24 mouse cellular contexts compared by ENCODE assay signal in the genomic region with DNA sequence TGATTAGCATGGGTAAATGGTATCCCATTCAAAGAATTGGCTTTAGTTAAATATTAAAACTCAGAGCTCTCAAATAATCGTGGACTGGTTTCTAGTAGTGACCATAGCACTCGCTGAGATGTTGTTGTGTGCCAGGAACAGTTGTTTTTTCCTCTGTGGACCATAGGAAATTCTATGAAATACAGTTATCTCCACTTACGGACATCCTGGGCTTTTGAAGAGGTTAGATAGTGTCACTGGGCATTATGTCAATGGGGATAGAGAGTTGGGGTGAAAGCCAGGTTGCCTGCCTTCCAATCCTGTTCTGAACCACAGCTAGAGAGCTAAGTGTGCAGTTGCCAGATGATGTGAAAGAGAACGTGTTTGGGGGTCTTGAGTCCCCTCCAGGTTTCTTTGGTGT. TPM values are rescaled to one million over a fixed set of nuclear protein-coding genes. Genes with fewer than 3 reads are reported as not detected.
A peak's percentile ranks its signal among the peaks of the same experiment; 100 is the strongest.
DNase-seq lines count a peak whose midpoint lies in the region; TF ChIP-seq lines count a peak whose summit lies in the region.
"Had no signal": no experiment of that assay in that cellular context is flagged by ENCODE, and none has a peak within 500 bp of the region (broad histone marks: within the 10 kb centered on the region; RNA-seq: fewer than 3 reads in every experiment).

No protein-coding gene starts in this region.

- TF ChIP-seq POLR2A in kidney, adult 2 months (IDR thresholded peaks at IDR 0.05; ENCODE audit: low read depth, low read length): no peak
- TF ChIP-seq POLR2A in bone marrow macrophage, adult 2 months (IDR thresholded peaks at IDR 0.05; ENCODE audit: borderline replicate concordance, low read depth, low read length): no peak

- no peak for DNase-seq in kidney, adult 2 months
- DNase-seq in kidney, adult 11 months: no peak
- DNase-seq in layer of hippocampus, postnatal 36 days: no peak
- DNase-seq: adrenal gland, adult 2 months; adrenal gland, postnatal 25 days; cerebellum, adult 11-12 months; cerebellum, adult 2 months; cerebellum, adult 9-10 months; cerebellum, postnatal 10 days; cerebellum, postnatal 25 days; forebrain, postnatal 0 days had no signal

- peaks cover 4% of the 10 kb centered on the region; the same call in 1 of the 2 replicates for H3K36me3 ChIP-seq in kidney, adult 2 months (ENCODE audit: control insufficient read depth, insufficient read depth, low read length)
- H3K36me3 ChIP-seq in macrophage (ENCODE audit: inconsistent target): peaks cover 28% of the 10 kb centered on the region

- no peaks in the 10 kb centered on the region for H3K27me3 ChIP-seq in kidney, adult 2 months (replicated peaks; ENCODE audit: control insufficient read depth, insufficient read depth, low read length)
- H3K27me3 ChIP-seq: embryonic facial prominence, embryonic 12.5 days; forebrain, embryonic 13.5 days; forebrain, embryonic 15.5 days had no signal

- WGBS in kidney, adult 2 months: 60% methylated on average over 4 of the region's 4 CpGs
- WGBS in macrophage (ENCODE audit: missing documents): 91% methylated on average over 4 of the region's 4 CpGs

- no peak overlapping the region for H3K4me3 ChIP-seq in kidney, adult 2 months (ENCODE audit: insufficient read depth, low read depth, low read length)
- no peak overlapping the region for H3K4me3 ChIP-seq in bone marrow macrophage, adult 2 months (ENCODE audit: insufficient read depth, low read length)
- no peak overlapping the region for H3K4me3 ChIP-seq in macrophage (ENCODE audit: inconsistent target)
- H3K4me3 ChIP-seq: embryonic facial prominence, embryonic 10.5 days; embryonic facial prominence, embryonic 12.5 days; forebrain, embryonic 13.5 days; forebrain, embryonic 15.5 days had no signal

- peaks cover 58% of the 10 kb centered on the region for H3K79me2 ChIP-seq in macrophage (ENCODE audit: inconsistent target)

- no peak for TF ChIP-seq CTCF in kidney, adult 2 months (conservative IDR thresholded peaks at IDR 0.05; ENCODE audit: insufficient read depth, insufficient read length, low read depth, low read length)
- no peak for TF ChIP-seq CTCF in bone marrow macrophage, adult 2 months (IDR thresholded peaks at IDR 0.05; ENCODE audit: low read depth, low read length)

- H3K4me1 ChIP-seq in kidney, adult 2 months (ENCODE audit: control insufficient read depth, insufficient read depth, low read length): peaks cover 20% of the 10 kb centered on the region
- peaks cover 54% of the 10 kb centered on the region for H3K4me1 ChIP-seq in bone marrow macrophage, adult 2 months (ENCODE audit: control insufficient read depth, insufficient read depth, low read length)

- H3K27ac ChIP-seq in kidney, adult 2 months (ENCODE audit: insufficient read depth, low read depth, low read length): peak overlapping the region; percentile 34; the same call in 1 of the 2 replicates
- H3K27ac ChIP-seq in bone marrow macrophage, adult 2 months (ENCODE audit: insufficient read depth, low read depth, low read length): peak overlapping the region; percentile 90
- peak overlapping the region; percentile 97 for H3K27ac ChIP-seq in macrophage
- H3K27ac ChIP-seq: embryonic facial prominence, embryonic 10.5 days; embryonic facial prominence, embryonic 12.5 days; forebrain, embryonic 13.5 days; forebrain, embryonic 15.5 days had no signal

RNA-seq across cellular contexts. Expression of a gene that starts 3.8 kb away (rescaled TPM):
- polyA plus RNA-seq in kidney, adult 2 months (2012; rRNA removed): 392 and 429 TPM in 2 replicates
- 407 and 510 TPM in 2 replicates for polyA plus RNA-seq in bone marrow macrophage, adult 2 months (2012; ENCODE audit: insufficient read depth, insufficient read length, missing spikeins)
- 100 to 1,000 TPM; 142 to 427 (median 315) TPM for total RNA-seq in macrophage (2018; cell fraction: chromatin; rRNA removed)
- 100 to 1,000 TPM; 272 to 465 (median 394) TPM for total RNA-seq in macrophage (2018; cell fraction: cytosol; rRNA removed)
- total RNA-seq in macrophage (2018; cell fraction: nucleus; rRNA removed): 100 to 1,000 TPM; 328 to 628 (median 506) TPM
- polyA plus RNA-seq in macrophage (2018): 374 to 580 TPM (median 389 TPM) in 3 replicates
- 1 to 10 TPM; 1.3 to 2.7 TPM for total RNA-seq in layer of hippocampus, postnatal 36 days (2021)

RNA-seq across cellular contexts. Expression of a gene that starts 13.3 kb away (rescaled TPM):
- not detected in 2 replicates for polyA plus RNA-seq in kidney, adult 2 months (2012; rRNA removed)
- not detected in 2 replicates for polyA plus RNA-seq in bone marrow macrophage, adult 2 months (2012; ENCODE audit: insufficient read depth, insufficient read length, missing spikeins)
- total RNA-seq in macrophage (2018; cell fraction: chromatin; rRNA removed): not detected
- total RNA-seq in macrophage (2018; cell fraction: cytosol; rRNA removed): not detected
- total RNA-seq in macrophage (2018; cell fraction: nucleus; rRNA removed): not detected
- polyA plus RNA-seq in macrophage (2018): not detected in 3 replicates
- not detected for total RNA-seq in layer of hippocampus, postnatal 36 days (2021)
- total RNA-seq: adrenal gland, adult 2 months; adrenal gland, postnatal 10 days; adrenal gland, postnatal 25 days; adrenal gland, postnatal 4 days; ES-E14; forebrain, postnatal 0 days; MEL had no signal
- polyA plus RNA-seq: adrenal gland, adult 2 months; C2C12; cerebellum, adult 2 months; cortical plate, adult 2 months; embryonic facial prominence, embryonic 10.5 days; embryonic facial prominence, embryonic 12.5 days; embryonic facial prominence, embryonic 14.5 days; forebrain, embryonic 13.5 days; forebrain, embryonic 15.5 days; forebrain, postnatal 0 days had no signal

RNA-seq across cellular contexts. Expression of a gene that starts 33.9 kb away (rescaled TPM):
- 107 and 134 TPM in 2 replicates for polyA plus RNA-seq in kidney, adult 2 months (2012; rRNA removed)
- 179 and 198 TPM in 2 replicates for polyA plus RNA-seq in bone marrow macrophage, adult 2 months (2012; ENCODE audit: insufficient read depth, insufficient read length, missing spikeins)
- total RNA-seq in macrophage (2018; cell fraction: chromatin; rRNA removed): 100 to 1,000 TPM in 17 of 26 experiments, 10 to 100 TPM in 9; 39.7 to 427 (median 139) TPM
- total RNA-seq in macrophage (2018; cell fraction: cytosol; rRNA removed): 100 to 1,000 TPM in 8 of 26 experiments, 10 to 100 TPM in 18; 37.9 to 118 (median 70.6) TPM
- 100 to 1,000 TPM in 12 of 26 experiments, 10 to 100 TPM in 14; 45.0 to 242 (median 85.3) TPM for total RNA-seq in macrophage (2018; cell fraction: nucleus; rRNA removed)
- 57.2 to 95.2 TPM (median 88.0 TPM) in 3 replicates for polyA plus RNA-seq in macrophage (2018)
- total RNA-seq in layer of hippocampus, postnatal 36 days (2021): 100 to 1,000 TPM; 142 to 194 TPM

RNA-seq across cellular contexts. Expression of a gene that starts 34.0 kb away (rescaled TPM):
- 0.12 and 0.16 TPM in 2 replicates for polyA plus RNA-seq in kidney, adult 2 months (2012; rRNA removed)
- polyA plus RNA-seq in bone marrow macrophage, adult 2 months (2012; ENCODE audit: insufficient read depth, insufficient read length, missing spikeins): 7.9 and 8.2 TPM in 2 replicates
- total RNA-seq in macrophage (2018; cell fraction: chromatin; rRNA removed): 10 to 100 TPM in 13 of 26 experiments, 1 to 10 TPM in 13; 2.2 to 23.3 (median 9.8) TPM
- 1 to 10 TPM; 1.1 to 2.6 (median 1.8) TPM for total RNA-seq in macrophage (2018; cell fraction: cytosol; rRNA removed)
- 10 to 100 TPM in 1 of 26 experiments, 1 to 10 TPM in 25; 1.4 to 25.2 (median 3.6) TPM for total RNA-seq in macrophage (2018; cell fraction: nucleus; rRNA removed)
- polyA plus RNA-seq in macrophage (2018): 0.61 to 7.7 TPM (median 2.1 TPM) in 3 replicates
- total RNA-seq in layer of hippocampus, postnatal 36 days (2021): 1 to 10 TPM in 1 of 2 experiments, under 1 TPM in 1; 0.96 to 1.6 TPM

RNA-seq across cellular contexts. Expression of a gene that starts 41.2 kb away (rescaled TPM):
- polyA plus RNA-seq in kidney, adult 2 months (2012; rRNA removed): 41.0 and 45.7 TPM in 2 replicates
- 21.2 and 22.1 TPM in 2 replicates for polyA plus RNA-seq in bone marrow macrophage, adult 2 months (2012; ENCODE audit: insufficient read depth, insufficient read length, missing spikeins)
- 10 to 100 TPM in 7 of 26 experiments, 1 to 10 TPM in 19; 1.7 to 16.5 (median 5.7) TPM for total RNA-seq in macrophage (2018; cell fraction: chromatin; rRNA removed)
- 10 to 100 TPM in 8 of 26 experiments, 1 to 10 TPM in 18; 2.2 to 14.3 (median 6.4) TPM for total RNA-seq in macrophage (2018; cell fraction: cytosol; rRNA removed)
- 10 to 100 TPM in 6 of 26 experiments, 1 to 10 TPM in 19, not detected in 1; 1.2 to 24.0 (median 5.4) TPM for total RNA-seq in macrophage (2018; cell fraction: nucleus; rRNA removed)
- 3.7 to 12.9 TPM (median 6.8 TPM) in 3 replicates for polyA plus RNA-seq in macrophage (2018)
- 1 to 10 TPM; 6.7 to 9.4 TPM for total RNA-seq in layer of hippocampus, postnatal 36 days (2021)

Comparison
In these comparisons a context has a peak if more than half of its experiments do, and no peak if none do; other contexts are left out.
1. H3K27ac ChIP-seq: peak in every context shown above with its lines; median percentile 97 in macrophage; 90 in bone marrow macrophage, adult 2 months; 34 in kidney, adult 2 months.